Mouse (Mus musculus) brain, embryonic 14.5 days (tissue): ENCODE data around the gene Myo18b.

Experiments
- CTCF ChIP-seq: fragments of 200-500 bp; IDR thresholded peaks from 2 replicates; pipeline ENCODE4 v1.5.1; 2012; ENCODE audit warnings: inconsistent platforms, mild to moderate bottlenecking, moderate library complexity, borderline replicate concordance; ENCODE audit not compliant: insufficient read depth, insufficient read length; ENCODE audit errors: extremely low read depth
- POLR2A ChIP-seq: fragments of 200-500 bp; IDR thresholded peaks from 2 replicates; pipeline ENCODE4 v1.6.1; 2012; ENCODE audit warnings: mild to moderate bottlenecking, inconsistent platforms, borderline replicate concordance; ENCODE audit not compliant: poor library complexity, insufficient read depth, insufficient read length, severe bottlenecking; ENCODE audit errors: extremely low read depth

- TF ChIP-seq CTCF: no peak
- no peak for TF ChIP-seq POLR2A
Observed at GRCm38 (mm10) chr5:112771376-112771901, 124.7 kb downstream of the Myo18b start.
